Mouse (Mus musculus): ENCODE data around the gene Smarcc1. TPM values are rescaled to one million over a fixed set of nuclear protein-coding genes. Genes with fewer than 3 reads are reported as not detected.

Smarcc1 gene
- polyA plus RNA-seq, 1 experiment from 2014 or later: 111 TPM

GRCm38 (mm10) chr9:110264991-110265390, 147.5 kb downstream of the Smarcc1 start:
- H3K4me1 ChIP-seq (replicated peaks): no peaks in the 10 kb centered on the region; the same call in 1 of the 2 replicates
- 86% methylated on average over 9 of the region's 9 CpGs for WGBS
- peaks cover 26% of the 10 kb centered on the region for H3K36me3 ChIP-seq
- H3K4me2 ChIP-seq: no peak overlapping the region
- H3K27me3 ChIP-seq: no peaks in the 10 kb centered on the region
- no peaks in the 10 kb centered on the region for H3K9me3 ChIP-seq
- no peak for ATAC-seq (ENCODE audit: low read depth)
- H3K9ac ChIP-seq: no peak overlapping the region
- no peak overlapping the region for H3K4me3 ChIP-seq
- no peak overlapping the region for H3K27ac ChIP-seq (replicated peaks)

GRCm38 (mm10) chr9:110268416-110268815, 150.9 kb downstream of the Smarcc1 start:
- 93% methylated on average over 10 of the region's 10 CpGs for WGBS
- Histone ChIP-seq H3K9ac (no peak overlapping the region), H3K27ac (replicated peaks) (no peak overlapping the region), H3K9me3 (no peaks in the 10 kb centered on the region), H3K4me3 (no peak overlapping the region), H3K4me1 (replicated peaks) (no peaks in the 10 kb centered on the region; the same call in 1 of the 2 replicates), H3K27me3 (no peaks in the 10 kb centered on the region), H3K4me2 (no peak overlapping the region), H3K36me3 (no peaks in the 10 kb centered on the region)
- ATAC-seq (ENCODE audit: low read depth): no peak

GRCm38 (mm10) chr9:110272330-110272729, 154.8 kb downstream of the Smarcc1 start:
- Histone ChIP-seq H3K27ac (replicated peaks) (no peak overlapping the region), H3K4me2 (no peak overlapping the region), H3K9me3 (no peaks in the 10 kb centered on the region), H3K27me3 (no peaks in the 10 kb centered on the region), H3K4me3 (no peak overlapping the region), H3K4me1 (replicated peaks) (no peaks in the 10 kb centered on the region), H3K9ac (no peak overlapping the region), H3K36me3 (no peaks in the 10 kb centered on the region)
- 93% methylated on average over 3 of the region's 3 CpGs for WGBS
- no peak for ATAC-seq (ENCODE audit: low read depth)

GRCm38 (mm10) chr9:110273507-110273906, 156.0 kb downstream of the Smarcc1 start:
- Histone ChIP-seq H3K9me3 (no peaks in the 10 kb centered on the region), H3K27me3 (no peaks in the 10 kb centered on the region), H3K4me2 (no peak overlapping the region), H3K4me3 (no peak overlapping the region), H3K27ac (replicated peaks) (no peak overlapping the region), H3K4me1 (replicated peaks) (no peaks in the 10 kb centered on the region), H3K36me3 (no peaks in the 10 kb centered on the region), H3K9ac (no peak overlapping the region)
- ATAC-seq (ENCODE audit: low read depth): no peak
- WGBS: 88% methylated on average over 4 of the region's 4 CpGs

GRCm38 (mm10) chr9:110275882-110276281, 158.4 kb downstream of the Smarcc1 start:
- Histone ChIP-seq H3K4me3 (no peak overlapping the region), H3K27ac (replicated peaks) (no peak overlapping the region), H3K4me1 (replicated peaks) (no peaks in the 10 kb centered on the region), H3K36me3 (no peaks in the 10 kb centered on the region), H3K9ac (no peak overlapping the region), H3K27me3 (no peaks in the 10 kb centered on the region), H3K9me3 (no peaks in the 10 kb centered on the region), H3K4me2 (no peak overlapping the region)
- no peak for ATAC-seq (ENCODE audit: low read depth)
- WGBS: 77% methylated on average over 5 of the region's 5 CpGs

GRCm38 (mm10) chr9:110277431-110277881, 159.9 kb downstream of the Smarcc1 start:
- WGBS: 64% methylated on average over 8 of the region's 8 CpGs
- Histone ChIP-seq H3K36me3 (no peaks in the 10 kb centered on the region), H3K4me1 (replicated peaks) (no peaks in the 10 kb centered on the region), H3K9ac (no peak overlapping the region), H3K4me2 (no peak overlapping the region), H3K27me3 (no peaks in the 10 kb centered on the region), H3K27ac (replicated peaks) (no peak overlapping the region), H3K9me3 (no peaks in the 10 kb centered on the region), H3K4me3 (no peak overlapping the region)
- no peak for ATAC-seq (ENCODE audit: low read depth)

- H3K4me1 ChIP-seq (replicated peaks): no peaks in the 10 kb centered on the region
- no peaks in the 10 kb centered on the region for H3K36me3 ChIP-seq
- 93% methylated on average over 10 of the region's 10 CpGs for WGBS
- no peak for ATAC-seq (ENCODE audit: low read depth)
- no peak overlapping the region for H3K4me2 ChIP-seq
- no peak overlapping the region for H3K27ac ChIP-seq (replicated peaks)
- H3K27me3 ChIP-seq: no peaks in the 10 kb centered on the region
- H3K9me3 ChIP-seq: no peaks in the 10 kb centered on the region
- no peak overlapping the region for H3K9ac ChIP-seq
- H3K4me3 ChIP-seq: no peak overlapping the region
Observed at GRCm38 (mm10) chr9:110284075-110284697, 166.7 kb downstream of the Smarcc1 start.

GRCm38 (mm10) chr9:110287321-110287924, 169.9 kb downstream of the Smarcc1 start:
- Histone ChIP-seq H3K9ac (no peak overlapping the region), H3K27me3 (no peaks in the 10 kb centered on the region), H3K4me1 (replicated peaks) (no peaks in the 10 kb centered on the region), H3K4me3 (no peak overlapping the region), H3K9me3 (no peaks in the 10 kb centered on the region), H3K36me3 (no peaks in the 10 kb centered on the region), H3K27ac (replicated peaks) (0 out of 2 replicates have a peak overlapping the region, but pooled peaks have one; percentile 13), H3K4me2 (no peak overlapping the region)
- no peak for ATAC-seq (ENCODE audit: low read depth)
- WGBS: 61% methylated on average over 7 of the region's 7 CpGs

Small RNA genes within 50 kb of the gene (microRNA-seq; reads per million reads assigned to microRNA genes)
- 40.2 reads per million, percentile 43 among the genes with 10 or more reads in this experiment for gene Mir6236

Other genes with a start within 250 kb of the Smarcc1 start
- 16.0 and 17.2 TPM in 2 replicates for gene Cdc25a, start 242.1 kb upstream of the Smarcc1 start, polyA plus RNA-seq (2015; fragmentation: Nextera tagmentation; extraction: Ambion mirVana)
- gene Map4, start 186.2 kb upstream of the Smarcc1 start, polyA plus RNA-seq (2015; fragmentation: Nextera tagmentation; extraction: Ambion mirVana): 174 and 176 TPM in 2 replicates
- 155 and 188 TPM in 2 replicates for gene Dhx30, start 122 bp downstream of the Smarcc1 start, polyA plus RNA-seq (2015; fragmentation: Nextera tagmentation; extraction: Ambion mirVana)
- gene Cspg5, start 126.1 kb downstream of the Smarcc1 start, polyA plus RNA-seq (2015; fragmentation: Nextera tagmentation; extraction: Ambion mirVana): 66.5 and 71.1 TPM in 2 replicates
- 35.8 and 39.2 TPM in 2 replicates for gene Elp6, start 187.5 kb downstream of the Smarcc1 start, polyA plus RNA-seq (2015; fragmentation: Nextera tagmentation; extraction: Ambion mirVana)
- gene Scap, start 215.6 kb downstream of the Smarcc1 start, polyA plus RNA-seq (2015; fragmentation: Nextera tagmentation; extraction: Ambion mirVana): 45.5 and 47.5 TPM in 2 replicates